Mouse (Mus musculus): ENCODE measurements around the gene Slc12a4. TPM values are rescaled to one million over a fixed set of nuclear protein-coding genes. Genes with fewer than 3 reads are reported as not detected.
"Not testable (repeated sequence)": the region's sequence is repeated elsewhere in the genome, so short reads cannot be mapped to it uniquely, and the experiment has no call there.

Slc12a4 gene
- polyA plus RNA-seq (2016; fragmentation: Nextera tagmentation; extraction: Ambion mirVana), result 12.0 and 13.0 TPM in 2 replicates

DNA sequence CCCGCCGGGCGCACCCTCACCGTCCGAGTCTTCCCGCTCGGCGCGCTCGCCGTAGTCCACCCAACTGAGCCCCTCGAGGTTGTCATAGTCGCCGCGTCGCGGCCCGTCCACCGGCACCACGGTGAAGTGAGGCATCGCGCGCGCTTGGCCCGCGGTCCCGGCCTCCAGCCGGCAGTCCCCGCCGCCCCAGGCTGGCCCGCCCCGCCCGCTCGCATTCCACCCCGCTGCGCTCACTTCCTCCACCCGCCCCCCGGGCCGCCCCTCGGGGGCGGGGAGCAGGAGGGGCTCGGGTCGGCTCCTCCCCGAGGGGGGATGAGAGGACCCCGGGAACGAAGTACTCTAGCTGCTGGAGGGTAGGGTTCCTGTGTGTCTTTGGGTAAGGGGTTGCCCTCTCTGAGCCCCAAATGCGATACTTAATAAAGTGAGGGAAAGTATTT lies at the start of gene Slc12a4:
Slc12a4 (minus strand) TSS at position 193 of the 437 bp plus-strand sequence.
- H3K36me3 ChIP-seq (replicated peaks), result no peaks in the 10 kb centered on the region
- under 1% methylated on average over 46 of the region's 47 CpGs for WGBS
- ATAC-seq (ENCODE audit: low FRiP score), result peak; percentile 87
- peaks cover 47% of the 10 kb centered on the region for H3K27me3 ChIP-seq
- H3K27ac ChIP-seq, result no peak within 1 kb of the TSS
- peak within 1 kb of the TSS; percentile 76 for H3K4me2 ChIP-seq
- H3K9me3 ChIP-seq, result no peaks in the 10 kb centered on the region
- peak within 1 kb of the TSS; percentile 61 for H3K9ac ChIP-seq
- H3K4me3 ChIP-seq (replicated peaks), result peak within 1 kb of the TSS; percentile 59
- peaks cover 22% of the 10 kb centered on the region for H3K4me1 ChIP-seq

DNA sequence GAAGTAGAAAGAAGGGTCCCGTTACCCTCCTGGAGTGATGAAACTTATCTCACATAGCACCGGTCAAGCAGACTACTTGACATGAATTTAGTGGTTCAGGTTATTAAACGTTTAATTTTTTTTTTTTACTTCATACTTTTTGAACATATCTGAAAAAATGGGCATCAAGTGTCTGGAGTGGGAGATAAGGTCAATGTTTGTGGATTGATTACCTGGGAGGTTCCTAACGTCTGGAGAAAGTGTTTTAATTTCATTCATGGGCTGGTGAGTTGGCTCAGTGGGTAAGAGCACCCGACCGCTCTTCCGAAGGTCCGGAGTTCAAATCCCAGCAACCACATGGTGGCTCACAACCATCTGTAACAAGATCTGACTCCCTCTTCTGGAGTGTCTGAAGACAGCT lies 46.3 kb upstream of the Slc12a4 start:
- ATAC-seq (ENCODE audit: low FRiP score); H3K27ac ChIP-seq: not testable (repeated sequence)
- peak overlapping the region; percentile 85; the same call in 1 of the 2 replicates for H3K9ac ChIP-seq

DNA sequence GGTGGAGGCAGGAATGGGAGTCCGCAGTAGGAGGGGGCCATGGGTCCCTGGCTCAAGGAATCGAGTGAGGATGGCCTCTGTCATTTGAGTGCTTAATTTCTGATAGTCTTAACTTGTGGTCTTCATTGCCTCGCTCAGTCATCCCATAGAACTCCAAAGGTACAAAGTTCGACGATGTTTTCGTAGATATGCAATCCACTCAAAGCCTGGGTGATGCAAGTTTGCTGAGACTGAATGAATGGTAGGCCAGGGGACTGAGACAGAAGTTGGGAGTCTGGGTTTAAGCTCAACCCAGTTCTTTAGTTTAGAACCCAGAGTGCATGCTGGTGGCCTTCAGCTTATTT lies 45.7 kb upstream of the Slc12a4 start, which contains the start of gene Ddx28:
Ddx28 (minus strand) TSS at position 240 of the 344 bp plus-strand sequence.
- Histone ChIP-seq H3K4me3 (replicated peaks) (peak within 1 kb of the TSS; percentile 96), H3K4me1 (peaks cover 18% of the 10 kb centered on the region), H3K9me3 (no peaks in the 10 kb centered on the region), H3K36me3 (replicated peaks) (peaks cover 10% of the 10 kb centered on the region), H3K27ac (peak within 1 kb of the TSS; percentile 73; the same call in 1 of the 2 replicates), H3K27me3 (no peaks in the 10 kb centered on the region), H3K9ac (peak within 1 kb of the TSS; percentile 85), H3K4me2 (peak within 1 kb of the TSS; percentile 99)
- ATAC-seq (ENCODE audit: low FRiP score), result peak; percentile 4; the same call in 1 of the 2 replicates
- 2% methylated on average over 6 of the region's 6 CpGs for WGBS

More for the DNA sequence above, 46.3 kb upstream of the Slc12a4 start:
- H3K4me3 ChIP-seq (replicated peaks), result peak overlapping the region; percentile 96
- H3K36me3 ChIP-seq (replicated peaks), result peaks cover 12% of the 10 kb centered on the region
- H3K9me3 ChIP-seq, H3K27me3 ChIP-seq: not testable (repeated sequence)
- H3K4me2 ChIP-seq, result peak overlapping the region; percentile 99
- 83% methylated on average over 8 of the region's 8 CpGs for WGBS
- H3K4me1 ChIP-seq, result peaks cover 18% of the 10 kb centered on the region

DNA sequence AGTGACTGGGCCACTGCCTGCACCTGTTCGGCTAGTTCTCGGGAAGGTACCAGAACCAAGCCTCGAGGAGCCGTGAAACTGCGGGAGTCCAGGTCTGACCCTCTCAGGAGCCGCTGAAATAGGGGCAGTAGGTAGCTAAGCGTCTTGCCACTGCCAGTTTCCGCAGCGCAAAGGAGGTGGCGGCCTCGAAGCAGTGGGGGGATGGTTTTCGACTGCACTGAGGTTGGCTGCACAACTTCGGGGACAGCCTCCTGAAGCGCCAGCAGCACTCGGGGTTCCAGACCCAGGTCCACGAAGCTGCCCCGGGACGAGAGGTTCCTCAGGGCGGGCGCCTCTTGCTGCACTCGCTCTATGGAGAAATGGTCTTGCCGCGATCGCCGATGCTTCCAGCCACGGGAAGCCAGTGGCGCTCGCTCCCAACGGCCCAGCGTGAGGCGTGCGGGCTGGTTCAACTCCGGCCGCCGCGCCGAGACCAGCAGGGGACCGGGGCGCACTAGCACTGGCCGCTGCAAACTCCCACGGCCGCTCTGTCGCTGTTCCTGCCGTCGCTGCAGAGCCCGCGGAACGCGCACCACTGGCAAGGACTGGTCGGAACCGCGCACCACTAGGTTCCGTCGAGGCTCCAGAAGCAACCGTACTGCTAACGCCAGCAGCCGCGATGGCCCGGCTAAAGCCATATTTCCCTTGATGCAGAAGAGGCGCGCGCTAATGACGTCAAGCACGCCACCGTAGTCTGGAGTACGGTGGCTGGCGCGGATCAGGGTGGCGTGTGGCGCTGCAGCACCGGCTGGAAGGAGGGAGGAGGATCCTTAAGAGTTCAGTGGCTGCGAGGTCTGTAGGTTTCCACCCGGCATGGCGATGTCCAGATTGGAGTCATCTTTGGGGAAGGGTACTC lies 45.1 kb upstream of the Slc12a4 start:
- H3K9ac ChIP-seq, result peak overlapping the region; percentile 85
- peak overlapping the region; percentile 73; the same call in 1 of the 2 replicates for H3K27ac ChIP-seq
- peaks cover 5% of the 10 kb centered on the region; the same call in 1 of the 2 replicates for H3K36me3 ChIP-seq (replicated peaks)
- peak; percentile 97 for ATAC-seq (ENCODE audit: low FRiP score)
- peaks cover 18% of the 10 kb centered on the region for H3K4me1 ChIP-seq
- H3K9me3 ChIP-seq, result no peaks in the 10 kb centered on the region
- H3K4me2 ChIP-seq, result peak overlapping the region; percentile 99
- peak overlapping the region; percentile 96 for H3K4me3 ChIP-seq (replicated peaks)
- H3K27me3 ChIP-seq, result no peaks in the 10 kb centered on the region
- WGBS, result 1% methylated on average over 74 of the region's 74 CpGs

DNA sequence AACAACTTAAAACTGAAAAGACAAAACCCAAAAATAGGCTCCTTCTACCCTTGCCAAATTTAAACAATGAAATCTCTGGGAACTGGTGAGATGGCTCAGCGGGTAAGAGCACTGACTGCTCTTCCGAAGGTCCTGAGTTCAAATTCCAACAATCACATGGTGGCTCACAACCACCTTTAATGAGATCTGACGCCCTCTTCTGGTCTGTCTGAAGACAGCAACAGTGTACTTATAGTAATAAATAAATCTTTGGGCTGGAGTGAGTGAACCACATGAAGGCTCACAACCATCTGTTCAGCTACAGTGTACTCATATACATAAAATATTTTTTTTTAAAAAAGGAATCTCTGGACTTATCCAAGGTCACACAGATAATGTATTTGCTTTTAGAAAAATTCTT lies 42.0 kb upstream of the Slc12a4 start:
- H3K27me3 ChIP-seq; H3K9ac ChIP-seq; ATAC-seq (ENCODE audit: low FRiP score); H3K36me3 ChIP-seq (replicated peaks); H3K4me2 ChIP-seq; H3K9me3 ChIP-seq; H3K27ac ChIP-seq; H3K4me3 ChIP-seq (replicated peaks): not testable (repeated sequence)
- 63% methylated on average over 3 of the region's 3 CpGs for whole genome bisulfite sequencing
- peaks cover 18% of the 10 kb centered on the region for H3K4me1 ChIP-seq

DNA sequence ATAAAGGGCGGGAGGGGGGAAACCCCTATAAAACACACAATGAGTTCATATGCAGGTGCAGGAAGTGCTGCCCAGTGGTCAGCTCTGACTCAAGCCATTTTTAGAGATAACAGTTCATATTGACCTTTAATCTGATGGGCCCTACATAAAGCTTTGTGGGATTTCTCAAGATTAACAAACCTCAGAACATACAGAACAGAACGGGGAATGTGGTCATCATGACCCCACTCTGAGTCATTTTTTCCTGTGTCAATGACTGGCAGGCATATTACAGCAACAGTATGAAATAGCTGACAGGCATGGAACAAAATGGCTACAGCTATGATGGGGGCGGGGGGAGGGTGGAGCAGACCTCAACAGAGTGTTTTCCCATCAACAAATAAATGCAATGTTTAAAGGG lies 41.2 kb upstream of the Slc12a4 start:
- peaks cover 18% of the 10 kb centered on the region for H3K4me1 ChIP-seq
- no peak overlapping the region for H3K27ac ChIP-seq
- peaks cover 5% of the 10 kb centered on the region; the same call in 1 of the 2 replicates for H3K36me3 ChIP-seq (replicated peaks)
- no peak overlapping the region for H3K9ac ChIP-seq
- no peak overlapping the region for H3K4me2 ChIP-seq
- H3K27me3 ChIP-seq, result no peaks in the 10 kb centered on the region
- no peak for ATAC-seq (ENCODE audit: low FRiP score)
- no peaks in the 10 kb centered on the region for H3K9me3 ChIP-seq
- 81% methylated on average over 3 of the region's 3 CpGs for WGBS
- H3K4me3 ChIP-seq (replicated peaks), result no peak overlapping the region

DNA sequence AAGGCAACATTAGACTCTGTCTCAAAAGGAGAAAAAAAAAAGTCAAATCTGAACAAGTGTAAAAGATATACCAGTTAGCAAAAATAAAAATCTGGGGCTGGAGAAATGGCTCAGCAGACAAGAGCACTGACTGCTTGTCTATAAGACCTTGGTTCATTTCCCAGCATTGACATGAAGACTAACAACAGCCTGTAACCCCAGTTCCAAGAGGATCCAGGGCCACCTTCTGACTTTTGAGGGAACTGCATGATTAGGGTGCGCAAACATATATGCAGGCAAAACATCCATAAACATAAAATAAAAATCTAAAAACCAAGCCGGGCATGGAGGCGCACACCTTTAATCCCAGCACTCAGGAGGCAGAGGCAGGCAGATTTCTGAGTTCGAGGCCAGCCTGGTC lies 40.5 kb upstream of the Slc12a4 start:
- Histone ChIP-seq H3K36me3 (replicated peaks) (peaks cover 5% of the 10 kb centered on the region; the same call in 1 of the 2 replicates), H3K4me1 (peaks cover 13% of the 10 kb centered on the region), H3K4me3 (replicated peaks) (no peak overlapping the region), H3K27me3 (no peaks in the 10 kb centered on the region; the same call in 1 of the 2 replicates), H3K4me2 (no peak overlapping the region), H3K9me3 (no peaks in the 10 kb centered on the region), H3K27ac (no peak overlapping the region), H3K9ac (no peak overlapping the region)
- ATAC-seq (ENCODE audit: low FRiP score), result no peak
- WGBS, result 90% methylated on average over 4 of the region's 4 CpGs

DNA sequence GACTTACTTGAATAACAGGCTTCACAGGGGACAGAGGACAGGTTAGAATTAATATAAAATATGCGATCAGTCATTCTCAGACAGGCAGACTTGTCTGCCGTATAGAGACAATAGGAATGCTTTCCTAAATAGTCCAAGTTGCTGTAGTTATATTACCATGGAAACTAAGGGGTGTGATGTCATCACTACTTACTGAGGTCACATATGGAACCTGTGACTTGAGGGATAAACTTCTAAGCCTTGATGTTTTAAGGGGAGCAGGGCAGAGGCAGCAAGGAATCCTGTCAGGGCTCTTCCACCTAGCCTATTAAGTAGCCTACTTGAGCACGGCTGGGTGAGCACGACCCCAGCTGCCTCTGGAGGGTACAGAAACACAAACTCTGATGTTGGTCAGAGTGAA lies 40.0 kb upstream of the Slc12a4 start, which contains the start of gene Dpep2nb:
Dpep2nb (minus strand) TSS at position 101 of the 400 bp plus-strand sequence.
- no peak within 1 kb of the TSS for H3K4me2 ChIP-seq
- no peaks in the 10 kb centered on the region; the same call in 1 of the 2 replicates for H3K27me3 ChIP-seq
- H3K36me3 ChIP-seq (replicated peaks), result peaks cover 5% of the 10 kb centered on the region; the same call in 1 of the 2 replicates
- no peak within 1 kb of the TSS for H3K27ac ChIP-seq
- H3K4me1 ChIP-seq, result peaks cover 13% of the 10 kb centered on the region
- no peak within 1 kb of the TSS for H3K9ac ChIP-seq
- 81% methylated on average over 4 of the region's 4 CpGs for WGBS
- no peak for ATAC-seq (ENCODE audit: low FRiP score)
- H3K4me3 ChIP-seq (replicated peaks), result no peak within 1 kb of the TSS
- no peaks in the 10 kb centered on the region for H3K9me3 ChIP-seq

DNA sequence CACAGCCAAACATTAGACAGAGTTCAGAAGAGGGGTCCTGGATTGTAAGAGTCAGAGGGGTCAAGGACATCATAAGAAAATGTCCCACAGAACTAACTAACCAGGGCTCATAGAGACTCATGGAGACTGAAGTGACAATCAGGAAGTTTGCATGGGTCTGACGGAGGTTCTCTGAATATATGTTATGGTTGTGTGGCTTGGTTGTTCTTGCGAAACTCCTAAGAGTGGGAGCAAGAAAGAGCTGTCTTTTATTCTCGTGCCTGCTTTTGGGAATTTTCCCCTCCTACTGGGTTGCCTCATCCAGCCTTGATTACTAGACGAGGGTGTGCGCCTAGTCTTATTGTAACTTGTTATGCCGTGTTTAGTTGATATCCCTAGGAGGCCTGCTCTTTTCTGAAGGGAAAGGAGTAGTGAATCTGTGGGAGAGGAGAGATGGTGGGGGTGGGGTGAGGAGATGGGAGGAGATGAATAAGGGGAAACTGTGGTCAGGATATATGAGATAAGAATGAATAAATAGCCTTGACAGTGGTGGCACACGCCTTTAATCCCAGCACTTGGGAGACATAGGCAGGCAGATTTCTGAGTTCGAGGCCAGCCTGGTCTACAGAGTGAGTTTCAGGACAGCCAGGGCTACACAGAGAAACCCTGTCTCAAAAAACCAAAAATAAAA lies 38.8 kb upstream of the Slc12a4 start:
- Histone ChIP-seq H3K27me3 (no peaks in the 10 kb centered on the region; the same call in 1 of the 2 replicates), H3K4me1 (peaks cover 2% of the 10 kb centered on the region), H3K36me3 (replicated peaks) (peaks cover under 1% of the 10 kb centered on the region; the same call in 1 of the 2 replicates), H3K27ac (no peak overlapping the region), H3K4me3 (replicated peaks) (no peak overlapping the region), H3K9me3 (no peaks in the 10 kb centered on the region), H3K9ac (no peak overlapping the region), H3K4me2 (no peak overlapping the region)
- ATAC-seq (ENCODE audit: low FRiP score), result no peak
- WGBS, result 76% methylated on average over 8 of the region's 8 CpGs

DNA sequence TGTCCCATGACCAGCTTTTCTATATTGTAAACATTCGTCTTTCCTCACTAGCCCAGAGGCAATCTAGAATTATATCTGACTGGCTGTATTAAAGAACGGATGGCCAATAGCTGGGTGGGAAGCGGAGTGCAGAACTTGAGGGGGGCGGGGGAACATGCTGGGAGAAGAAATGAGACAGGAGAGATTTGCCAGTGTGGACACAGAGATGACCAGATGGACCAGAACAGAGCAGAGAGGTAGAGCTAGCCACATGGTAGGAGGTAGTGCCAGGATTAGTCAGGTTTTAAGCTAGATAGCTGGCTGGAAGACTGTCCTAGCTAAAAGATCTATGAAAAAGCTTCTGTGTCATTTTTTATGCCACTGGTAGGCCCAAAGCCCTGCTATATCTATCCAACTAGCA lies 36.0 kb upstream of the Slc12a4 start:
- WGBS, result 82% methylated on average over 4 of the region's 4 CpGs
- H3K9me3 ChIP-seq, result no peaks in the 10 kb centered on the region
- H3K9ac ChIP-seq, result no peak overlapping the region
- no peak overlapping the region for H3K4me2 ChIP-seq
- no peak overlapping the region for H3K4me3 ChIP-seq (replicated peaks)
- H3K27ac ChIP-seq, result no peak overlapping the region
- H3K4me1 ChIP-seq, result no peaks in the 10 kb centered on the region
- H3K36me3 ChIP-seq (replicated peaks), result no peaks in the 10 kb centered on the region
- no peak for ATAC-seq (ENCODE audit: low FRiP score)
- no peaks in the 10 kb centered on the region; the same call in 1 of the 2 replicates for H3K27me3 ChIP-seq

DNA sequence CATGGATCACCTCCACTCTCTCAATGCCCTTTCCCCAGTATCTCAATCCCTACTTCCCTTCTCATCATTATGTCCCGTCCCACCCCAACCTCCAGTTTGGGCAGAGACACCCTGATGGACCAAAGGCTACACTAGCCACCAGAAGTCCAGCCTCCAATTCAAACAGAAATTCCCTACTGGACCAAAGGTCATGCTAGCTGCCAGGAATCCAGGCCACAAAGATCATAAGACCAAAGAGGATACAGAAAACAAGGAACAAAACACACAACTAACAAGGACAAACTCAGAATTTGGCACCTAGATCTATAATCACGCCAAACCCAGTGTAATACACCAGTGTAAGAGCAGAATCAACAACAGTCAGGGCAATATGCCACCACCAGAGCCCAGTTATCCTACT lies 33.1 kb upstream of the Slc12a4 start:
- no peak overlapping the region for H3K9ac ChIP-seq
- H3K27ac ChIP-seq, result no peak overlapping the region
- WGBS, result 87% methylated on average over 2 of the region's 2 CpGs
- H3K36me3 ChIP-seq (replicated peaks), result no peaks in the 10 kb centered on the region
- no peak overlapping the region for H3K4me3 ChIP-seq (replicated peaks)
- no peak for ATAC-seq (ENCODE audit: low FRiP score)
- H3K4me1 ChIP-seq, result no peaks in the 10 kb centered on the region
- H3K27me3 ChIP-seq, result no peaks in the 10 kb centered on the region; the same call in 1 of the 2 replicates
- H3K4me2 ChIP-seq, result no peak overlapping the region
- no peaks in the 10 kb centered on the region for H3K9me3 ChIP-seq

DNA sequence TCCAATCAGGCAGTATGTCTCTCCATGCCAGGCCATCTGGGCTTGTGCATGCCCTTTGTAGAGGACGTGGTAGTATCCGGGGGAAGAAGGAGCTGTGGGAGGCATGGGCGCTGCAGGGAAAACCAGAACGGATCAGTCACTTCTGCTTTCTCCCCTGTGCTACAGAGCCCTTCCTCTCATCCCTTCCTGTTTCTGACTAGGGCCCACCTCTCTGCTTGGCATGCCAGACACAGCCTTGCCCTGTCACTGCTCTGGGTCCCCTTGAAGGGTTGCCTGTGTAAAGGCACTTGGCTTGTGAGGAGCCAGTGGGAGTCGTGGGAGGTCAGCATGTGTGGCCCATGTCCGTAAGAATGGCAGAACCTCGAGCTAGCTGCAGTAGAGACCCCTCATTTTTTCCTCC lies 30.5 kb upstream of the Slc12a4 start:
- Histone ChIP-seq H3K27ac (no peak overlapping the region), H3K9ac (no peak overlapping the region), H3K4me3 (replicated peaks) (no peak overlapping the region), H3K9me3 (no peaks in the 10 kb centered on the region), H3K27me3 (no peaks in the 10 kb centered on the region; the same call in 1 of the 2 replicates), H3K4me2 (no peak overlapping the region), H3K4me1 (no peaks in the 10 kb centered on the region), H3K36me3 (replicated peaks) (no peaks in the 10 kb centered on the region)
- ATAC-seq (ENCODE audit: low FRiP score), result no peak
- 70% methylated on average over 7 of the region's 7 CpGs for WGBS

All from forebrain, embryonic 12.5 days (tissue).